Mouse (Mus musculus): Measurements from ENCODE around the gene Plek. TPM values are rescaled to one million over a fixed set of nuclear protein-coding genes. Genes with fewer than 3 reads are reported as not detected.
A peak's percentile ranks its signal among the peaks of the same experiment; 100 is the strongest.

The Plek gene
- polyA plus RNA-seq, 1 experiment = 0.02 TPM

DNA sequence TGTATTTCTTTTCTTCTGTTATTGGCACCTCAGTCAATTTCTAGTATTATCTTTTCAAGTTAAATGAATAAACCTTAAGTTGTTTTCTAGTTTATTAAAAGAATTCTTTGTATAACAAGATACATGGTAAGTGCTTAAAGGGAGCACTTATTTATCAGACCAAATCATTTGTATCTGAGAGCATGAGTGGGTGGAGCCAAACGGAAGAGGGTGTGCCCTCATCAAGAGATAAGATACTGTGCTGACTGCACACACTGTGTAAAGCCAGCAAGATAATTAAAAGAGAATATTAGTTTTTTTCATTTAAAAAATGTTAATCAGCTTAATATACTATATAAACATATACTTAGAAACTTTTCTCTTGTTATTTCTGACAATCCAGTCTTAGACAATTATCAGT is 93.7 kb downstream of the Plek start:
- Histone ChIP-seq H3K4me1 (ENCODE audit: control insufficient read depth) (peaks cover 31% of the 10 kb centered on the region), H3K36me3 (ENCODE audit: control insufficient read depth) (peaks cover 32% of the 10 kb centered on the region), H3K4me3 (replicated peaks) (no peak overlapping the region), H3K27me3 (ENCODE audit: control insufficient read depth) (no peaks in the 10 kb centered on the region), H3K9me3 (ENCODE audit: control insufficient read depth, low read length) (no peaks in the 10 kb centered on the region)
- no peak for TF ChIP-seq TAL1 (IDR thresholded peaks at IDR 0.05; ENCODE audit: low read length)
- no peak for TF ChIP-seq GATA1 (IDR thresholded peaks at IDR 0.05; ENCODE audit: low read length)

GRCm38 (mm10) chr11:16957030-16957429 is 95.2 kb downstream of the Plek start:
- Histone ChIP-seq H3K9me3 (ENCODE audit: control insufficient read depth, low read length) (no peaks in the 10 kb centered on the region), H3K27me3 (ENCODE audit: control insufficient read depth) (no peaks in the 10 kb centered on the region), H3K4me1 (ENCODE audit: control insufficient read depth) (peaks cover 46% of the 10 kb centered on the region), H3K4me3 (replicated peaks) (no peak overlapping the region), H3K36me3 (ENCODE audit: control insufficient read depth) (peaks cover 45% of the 10 kb centered on the region)
- TF ChIP-seq GATA1 (IDR thresholded peaks at IDR 0.05; ENCODE audit: low read length) = no peak
- no peak for TF ChIP-seq TAL1 (IDR thresholded peaks at IDR 0.05; ENCODE audit: low read length)

GRCm38 (mm10) chr11:16956115-16956862 is 95.9 kb downstream of the Plek start:
- peaks cover 52% of the 10 kb centered on the region for H3K4me1 ChIP-seq (ENCODE audit: control insufficient read depth)

GRCm38 (mm10) chr11:16951761-16952010 is 100.5 kb downstream of the Plek start:
- Histone ChIP-seq H3K27me3 (ENCODE audit: control insufficient read depth) (no peaks in the 10 kb centered on the region), H3K9me3 (ENCODE audit: control insufficient read depth, low read length) (no peaks in the 10 kb centered on the region), H3K4me1 (ENCODE audit: control insufficient read depth) (peaks cover 53% of the 10 kb centered on the region), H3K36me3 (ENCODE audit: control insufficient read depth) (peaks cover 35% of the 10 kb centered on the region), H3K4me3 (replicated peaks) (peak overlapping the region; percentile 100)
- no peak for TF ChIP-seq TAL1 (IDR thresholded peaks at IDR 0.05; ENCODE audit: low read length)
- no peak for TF ChIP-seq GATA1 (IDR thresholded peaks at IDR 0.05; ENCODE audit: low read length)

More at GRCm38 (mm10) chr11:16956115-16956862, 95.9 kb downstream of the Plek start:
- Histone ChIP-seq H3K9me3 (ENCODE audit: control insufficient read depth, low read length) (no peaks in the 10 kb centered on the region), H3K36me3 (ENCODE audit: control insufficient read depth) (peaks cover 45% of the 10 kb centered on the region), H3K4me3 (replicated peaks) (no peak overlapping the region), H3K27me3 (ENCODE audit: control insufficient read depth) (no peaks in the 10 kb centered on the region)
- TF ChIP-seq GATA1 (IDR thresholded peaks at IDR 0.05; ENCODE audit: low read length) (no peak), TAL1 (IDR thresholded peaks at IDR 0.05; ENCODE audit: low read length) (no peak)

DNA sequence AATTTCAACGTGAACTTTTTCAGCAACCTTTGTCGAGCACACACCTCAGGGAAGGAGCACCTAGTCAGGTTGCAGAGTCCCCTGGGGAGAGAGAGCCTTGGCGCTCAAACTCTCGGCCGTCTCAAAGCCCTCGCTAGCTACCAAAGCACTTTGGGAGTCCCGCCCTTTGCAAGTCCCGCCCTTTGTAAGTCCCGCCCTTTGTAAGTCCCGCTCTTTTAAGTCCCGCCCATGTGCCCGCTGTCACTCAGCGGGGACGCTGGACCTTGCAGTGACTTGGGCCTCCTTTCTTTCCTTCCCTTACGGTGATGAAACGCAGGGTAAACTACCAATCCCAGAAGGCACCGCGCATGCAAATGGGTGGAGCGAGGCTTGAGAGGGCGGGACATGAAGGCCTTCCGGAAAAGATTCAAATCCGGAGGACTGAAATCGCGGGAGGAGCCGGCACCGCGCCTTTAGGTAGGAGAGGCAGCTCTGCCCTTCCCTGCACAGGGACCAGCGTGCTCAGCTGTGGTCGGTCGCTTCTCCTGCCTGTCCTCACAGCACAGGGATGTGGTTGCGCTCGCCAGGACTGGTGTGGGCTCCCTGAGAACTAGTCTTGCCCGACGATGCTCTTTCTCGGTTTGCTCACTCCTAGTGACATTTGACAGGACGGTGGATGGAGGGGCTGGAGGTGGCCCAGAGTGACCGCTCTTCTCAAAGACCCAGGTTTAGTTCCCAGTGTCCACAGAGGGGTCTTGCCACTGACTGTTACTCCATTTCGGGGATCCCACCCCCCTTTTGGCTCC is 101.0 kb downstream of the Plek start, which contains the start of gene Fbxo48:
Fbxo48 (plus strand) TSS at position 400 of the 785 bp plus-strand sequence.
- peak within 1 kb of the TSS; percentile 100 for H3K4me3 ChIP-seq (replicated peaks)
- peaks cover 52% of the 10 kb centered on the region for H3K4me1 ChIP-seq (ENCODE audit: control insufficient read depth)
- H3K36me3 ChIP-seq (ENCODE audit: control insufficient read depth) = peaks cover 30% of the 10 kb centered on the region
- no peaks in the 10 kb centered on the region for H3K27me3 ChIP-seq (ENCODE audit: control insufficient read depth)
- H3K9me3 ChIP-seq (ENCODE audit: control insufficient read depth, low read length) = no peaks in the 10 kb centered on the region
- no peak for TF ChIP-seq TAL1 (IDR thresholded peaks at IDR 0.05; ENCODE audit: low read length)
- no peak for TF ChIP-seq GATA1 (IDR thresholded peaks at IDR 0.05; ENCODE audit: low read length)

GRCm38 (mm10) chr11:16950226-16950975 is 101.8 kb downstream of the Plek start:
- peaks cover 24% of the 10 kb centered on the region for H3K36me3 ChIP-seq (ENCODE audit: control insufficient read depth)
- peaks cover 47% of the 10 kb centered on the region for H3K4me1 ChIP-seq (ENCODE audit: control insufficient read depth)
- H3K4me3 ChIP-seq (replicated peaks) = peak overlapping the region; percentile 100
- no peaks in the 10 kb centered on the region for H3K9me3 ChIP-seq (ENCODE audit: control insufficient read depth, low read length)
- no peaks in the 10 kb centered on the region for H3K27me3 ChIP-seq (ENCODE audit: control insufficient read depth)
- TF ChIP-seq GATA1 (IDR thresholded peaks at IDR 0.05; ENCODE audit: low read length) = no peak
- TF ChIP-seq TAL1 (IDR thresholded peaks at IDR 0.05; ENCODE audit: low read length) = no peak

DNA sequence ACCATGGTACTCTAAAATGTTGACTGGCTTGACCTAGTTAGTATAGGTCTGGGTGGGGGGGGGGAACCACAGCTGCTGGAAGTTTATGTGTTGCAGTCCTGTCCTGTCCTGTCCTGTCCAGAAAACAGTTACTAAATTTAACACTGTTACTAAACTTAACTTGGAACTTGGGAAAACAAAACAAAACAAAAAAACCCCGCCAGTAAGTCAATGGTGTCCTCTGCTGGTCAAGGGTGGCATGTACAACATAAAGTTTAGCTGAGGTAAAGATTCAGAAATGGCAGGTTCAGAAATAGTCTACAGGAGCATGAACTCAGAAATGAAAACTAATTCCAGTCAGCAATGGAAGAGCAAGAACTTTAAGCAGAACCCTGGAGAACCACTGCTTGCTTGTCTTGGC is 103.4 kb downstream of the Plek start:
- H3K36me3 ChIP-seq (ENCODE audit: control insufficient read depth) = peaks cover 17% of the 10 kb centered on the region
- H3K4me1 ChIP-seq (ENCODE audit: control insufficient read depth) = peaks cover 41% of the 10 kb centered on the region
- no peaks in the 10 kb centered on the region for H3K27me3 ChIP-seq (ENCODE audit: control insufficient read depth)
- no peaks in the 10 kb centered on the region for H3K9me3 ChIP-seq (ENCODE audit: control insufficient read depth, low read length)
- TF ChIP-seq TAL1 (IDR thresholded peaks at IDR 0.05; ENCODE audit: low read length) = no peak
- no peak for TF ChIP-seq GATA1 (IDR thresholded peaks at IDR 0.05; ENCODE audit: low read length)
- H3K4me3 ChIP-seq (replicated peaks) = peak overlapping the region; percentile 26

DNA sequence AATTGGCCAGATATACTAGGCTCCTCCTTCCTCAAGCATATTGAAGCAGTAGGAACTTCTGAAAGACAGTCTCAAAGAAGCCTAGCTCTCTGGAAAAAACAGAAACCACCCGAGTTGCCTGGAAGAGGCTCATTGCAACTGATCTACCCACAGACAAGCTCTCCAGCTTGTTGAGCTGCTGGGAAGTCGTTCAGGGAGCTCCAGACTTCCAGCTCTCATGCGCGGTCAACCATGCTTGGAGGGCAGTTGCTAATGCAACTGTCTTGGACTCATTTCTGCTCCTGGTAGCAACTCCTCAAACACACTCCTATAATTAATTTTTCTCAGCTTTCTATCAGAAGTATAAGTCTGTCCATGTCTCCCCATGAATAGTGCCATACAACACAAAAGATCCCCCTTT is 109.2 kb downstream of the Plek start:
- Histone ChIP-seq H3K36me3 (ENCODE audit: control insufficient read depth) (no peaks in the 10 kb centered on the region), H3K27me3 (ENCODE audit: control insufficient read depth) (no peaks in the 10 kb centered on the region), H3K4me1 (ENCODE audit: control insufficient read depth) (no peaks in the 10 kb centered on the region), H3K9me3 (ENCODE audit: control insufficient read depth, low read length) (no peaks in the 10 kb centered on the region), H3K4me3 (replicated peaks) (no peak overlapping the region)
- TF ChIP-seq GATA1 (IDR thresholded peaks at IDR 0.05; ENCODE audit: low read length) = no peak
- TF ChIP-seq TAL1 (IDR thresholded peaks at IDR 0.05; ENCODE audit: low read length) = no peak

GRCm38 (mm10) chr11:16941973-16942452 is 110.2 kb downstream of the Plek start:
- Histone ChIP-seq H3K4me3 (replicated peaks) (no peak overlapping the region), H3K4me1 (ENCODE audit: control insufficient read depth) (no peaks in the 10 kb centered on the region), H3K36me3 (ENCODE audit: control insufficient read depth) (no peaks in the 10 kb centered on the region), H3K27me3 (ENCODE audit: control insufficient read depth) (no peaks in the 10 kb centered on the region), H3K9me3 (ENCODE audit: control insufficient read depth, low read length) (no peaks in the 10 kb centered on the region)
- TF ChIP-seq TAL1 (IDR thresholded peaks at IDR 0.05; ENCODE audit: low read length) (no peak), GATA1 (IDR thresholded peaks at IDR 0.05; ENCODE audit: low read length) (no peak)
